Mouse (Mus musculus) hindbrain, embryonic 11.5 days (tissue): ENCODE results near the gene Tango2. TPM values are rescaled to one million over a fixed set of nuclear protein-coding genes. Genes with fewer than 3 reads are reported as not detected.

Experiments used
- ATAC-seq: fragments of 200-750 bp; cut with Nextera tagmentation; 2 replicates; pipeline ENCODE4 v1.8.0; 2017; ENCODE audit warnings: mild to moderate bottlenecking, moderate TSS enrichment, moderate library complexity; ENCODE audit not compliant: low FRiP score
- DNase-seq: peaks from one replicate; pipeline ENCODE4 v3.0.0-alpha.2; 2015; ENCODE audit warnings: low spot score
- H3K27ac ChIP-seq: fragments of 300-500 bp; sonication (generic); 2 replicates; pipeline ENCODE4 v1.5.1; 2014; ENCODE audit warnings: mild to moderate bottlenecking, low read depth, low read length
- H3K27me3 ChIP-seq: fragments of 300-500 bp; sonication (generic); 2 replicates; pipeline ENCODE4 v1.6.1; 2014; ENCODE audit warnings: mild to moderate bottlenecking, low read length, moderate library complexity, mixed read lengths; ENCODE audit not compliant: control insufficient read depth, insufficient read depth
- H3K36me3 ChIP-seq: fragments of 300-500 bp; sonication (generic); 2 replicates; pipeline ENCODE4 v1.6.1; 2014; ENCODE audit warnings: mild to moderate bottlenecking, low read length, moderate library complexity, mixed read lengths; ENCODE audit not compliant: control insufficient read depth, insufficient read depth
- H3K4me1 ChIP-seq: fragments of 300-500 bp; sonication (generic); replicated peaks from 2 replicates; pipeline ENCODE4 v1.6.1; 2014; ENCODE audit warnings: low read length, mixed read lengths; ENCODE audit not compliant: control insufficient read depth, insufficient read depth
- H3K4me2 ChIP-seq: fragments of 300-500 bp; sonication (generic); replicated peaks from 2 replicates; pipeline ENCODE4 v1.6.1; 2014; ENCODE audit warnings: mild to moderate bottlenecking, low read depth, low read length
- H3K4me3 ChIP-seq: fragments of 300-500 bp; sonication (generic); 2 replicates; pipeline ENCODE4 v1.5.1; 2014; ENCODE audit warnings: low read depth, low read length
- H3K9ac ChIP-seq: fragments of 300-500 bp; sonication (generic); 2 replicates; pipeline ENCODE4 v1.6.1; 2014; ENCODE audit warnings: low read depth, low read length
- H3K9me3 ChIP-seq: fragments of 300-500 bp; sonication (generic); 2 replicates; pipeline ENCODE4 v1.6.1; 2016; ENCODE audit warnings: low read length; ENCODE audit not compliant: control insufficient read depth
- WGBS: fragments of 180-500 bp; shearing (Covaris S2); extraction: QIAGEN DNeasy Blood & Tissue Kit; methylation state at CpG from one replicate; pipeline ENCODE4 v1.1.7; 2014; 5-methylcytosine and 5-hydroxymethylcytosine counted together
- polyA plus RNA-seq: library from polyadenylated mRNA; unstranded; fragments of >200 nt; fragmentation: Nextera tagmentation; extraction: Ambion mirVana; gene quantifications from 2 replicates; pipeline ENCODE4 v1.2.1, GENCODE M21; 2014

The Tango2 gene
- polyA plus RNA-seq, 1 experiment from 2014 or later, result 54.0 TPM

DNA sequence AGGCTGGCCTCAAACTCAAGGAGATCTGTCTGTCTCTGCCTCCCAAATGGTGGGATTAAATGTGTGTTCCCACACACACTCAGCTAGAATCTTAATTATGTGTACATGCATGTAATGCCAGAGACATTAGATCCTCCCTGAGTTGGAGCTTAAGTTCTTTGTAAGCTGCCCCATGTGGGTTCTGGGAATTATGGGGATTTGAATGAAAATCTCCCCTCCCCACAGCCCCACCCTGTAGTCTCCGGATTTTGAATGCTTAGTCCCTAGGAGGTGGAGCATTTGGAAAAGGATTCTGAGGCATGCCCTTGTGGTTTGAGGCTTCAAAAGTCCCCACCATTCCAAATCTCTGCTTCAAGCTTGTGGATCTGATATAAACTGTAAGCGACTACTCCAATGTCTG is 72.7 kb downstream of the Tango2 start:
- Histone ChIP-seq H3K27me3 (no peaks in the 10 kb centered on the region), H3K36me3 (peaks cover 41% of the 10 kb centered on the region), H3K4me3 (no peak overlapping the region), H3K9me3 (no peaks in the 10 kb centered on the region), H3K9ac (no peak overlapping the region), H3K27ac (no peak overlapping the region), H3K4me1 (no peaks in the 10 kb centered on the region), H3K4me2 (no peak overlapping the region)
- DNase-seq (no peak), ATAC-seq (no peak)
- WGBS, result 87% methylated on average over 2 of the region's 2 CpGs

GRCm38 (mm10) chr16:18268182-18268581 is 79.7 kb downstream of the Tango2 start:
- 93% methylated on average over 5 of the region's 5 CpGs for WGBS
- Histone ChIP-seq H3K27me3 (no peaks in the 10 kb centered on the region), H3K27ac (no peak overlapping the region), H3K4me2 (no peak overlapping the region), H3K9ac (no peak overlapping the region), H3K9me3 (no peaks in the 10 kb centered on the region), H3K4me3 (no peak overlapping the region), H3K4me1 (no peaks in the 10 kb centered on the region), H3K36me3 (peaks cover 23% of the 10 kb centered on the region)
- ATAC-seq, result no peak
- DNase-seq, result no peak

DNA sequence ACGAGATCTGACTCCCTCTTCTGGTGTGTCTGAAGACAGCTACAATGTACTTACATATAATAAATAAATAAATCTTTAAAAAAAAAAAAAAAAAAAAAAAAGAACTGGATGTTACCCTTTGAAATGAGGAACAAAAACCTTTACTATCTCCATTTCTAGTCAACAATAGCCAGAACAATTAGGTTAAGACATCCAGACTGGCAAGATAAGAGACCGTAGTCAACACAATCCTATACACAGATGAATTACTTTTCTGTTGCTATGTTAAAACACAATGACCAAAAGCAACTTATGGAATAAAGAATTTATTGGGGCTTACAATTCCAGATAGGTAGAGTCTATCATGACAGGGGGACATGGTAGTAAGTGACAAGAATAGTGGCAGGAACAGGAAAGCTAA is 82.9 kb downstream of the Tango2 start:
- Histone ChIP-seq H3K27ac (no peak overlapping the region), H3K36me3 (peaks cover 14% of the 10 kb centered on the region)
- no peak for ATAC-seq

DNA sequence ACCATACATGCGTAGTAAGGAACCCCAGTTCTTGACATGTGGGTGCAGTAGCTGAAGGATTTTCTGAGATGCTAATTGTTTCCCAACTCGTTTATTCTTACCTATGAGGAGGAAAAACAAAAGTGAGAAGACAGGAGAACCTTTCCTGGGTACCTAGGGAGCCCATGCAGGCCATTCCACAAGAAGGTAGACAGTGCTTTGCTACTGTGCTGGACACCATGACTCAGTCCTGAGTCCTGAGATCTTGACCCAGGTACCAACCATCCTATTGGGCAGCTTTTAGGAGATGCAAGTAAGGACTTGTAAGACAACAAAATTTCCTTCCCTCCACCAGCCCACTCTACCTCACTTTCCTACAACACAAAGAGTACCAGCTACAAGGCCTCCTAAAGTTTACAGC is 89.7 kb downstream of the Tango2 start, which contains the start of gene Gm49776:
Gene Gm49776 (minus strand): TSS at position 101 of the 400 bp plus-strand sequence.
- no peaks in the 10 kb centered on the region for H3K27me3 ChIP-seq
- H3K4me1 ChIP-seq, result no peaks in the 10 kb centered on the region
- H3K4me2 ChIP-seq, result no peak within 1 kb of the TSS
- WGBS, result 92% methylated on average over 2 of the region's 2 CpGs
- H3K9me3 ChIP-seq, result no peaks in the 10 kb centered on the region
- no peak within 1 kb of the TSS for H3K27ac ChIP-seq
- H3K36me3 ChIP-seq, result peaks cover 34% of the 10 kb centered on the region
- H3K4me3 ChIP-seq, result no peak within 1 kb of the TSS
- no peak within 1 kb of the TSS for H3K9ac ChIP-seq
- ATAC-seq (no peak), DNase-seq (no peak)

More for the DNA sequence above, 82.9 kb downstream of the Tango2 start:
- Histone ChIP-seq H3K27me3 (no peaks in the 10 kb centered on the region), H3K9me3 (no peaks in the 10 kb centered on the region), H3K4me2 (no peak overlapping the region), H3K4me1 (no peaks in the 10 kb centered on the region), H3K9ac (no peak overlapping the region), H3K4me3 (no peak overlapping the region)
- no peak for DNase-seq
- whole genome bisulfite sequencing, result 81% methylated on average over 2 of the region's 2 CpGs

DNA sequence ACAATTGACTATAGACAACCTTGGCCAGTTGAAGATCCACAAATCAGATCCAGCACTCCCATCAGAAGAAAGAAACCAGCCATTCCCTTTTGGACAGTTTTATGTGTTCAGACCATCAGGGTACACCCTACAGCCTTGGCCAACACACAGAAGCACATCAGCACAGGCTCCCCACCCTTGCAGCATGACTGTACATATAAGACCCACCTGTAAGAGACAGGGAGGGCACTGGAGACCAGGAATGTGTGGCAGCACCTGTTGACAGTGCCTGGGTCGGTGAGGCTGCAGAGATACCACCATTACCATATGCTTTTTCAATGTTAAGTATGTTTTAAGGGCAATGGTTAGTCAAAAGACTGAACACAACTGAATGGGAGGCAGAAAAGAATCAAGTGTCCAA is 94.0 kb downstream of the Tango2 start:
- peaks cover 28% of the 10 kb centered on the region; the same call in 1 of the 2 replicates for H3K36me3 ChIP-seq
- no peak overlapping the region for H3K4me3 ChIP-seq
- no peak overlapping the region for H3K4me2 ChIP-seq
- H3K4me1 ChIP-seq, result peaks cover 9% of the 10 kb centered on the region
- H3K27ac ChIP-seq, result no peak overlapping the region
- ATAC-seq (no peak), DNase-seq (no peak)
- no peaks in the 10 kb centered on the region for H3K9me3 ChIP-seq
- 94% methylated on average over 1 of the region's 1 CpGs for WGBS
- no peaks in the 10 kb centered on the region for H3K27me3 ChIP-seq
- H3K9ac ChIP-seq, result no peak overlapping the region

DNA sequence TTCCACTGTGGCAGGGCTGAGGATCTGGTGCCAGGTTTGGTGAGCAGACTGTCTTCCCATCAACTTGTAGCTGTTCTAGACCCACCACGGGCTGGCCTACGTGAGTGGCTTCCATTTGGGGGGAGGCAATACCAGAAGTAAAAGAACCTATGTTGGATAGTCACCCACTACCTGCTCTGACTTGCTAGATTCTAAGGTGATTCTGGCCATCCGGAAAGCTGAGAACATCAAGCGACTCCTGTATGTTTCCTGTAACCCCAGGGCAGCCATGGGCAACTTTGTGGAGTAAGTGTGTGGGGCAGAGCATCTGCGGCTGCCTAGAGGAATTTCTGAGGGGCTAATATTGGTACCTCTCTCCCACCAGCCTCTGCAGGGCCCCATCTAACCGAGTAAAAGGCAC is 95.2 kb downstream of the Tango2 start:
- 88% methylated on average over 6 of the region's 6 CpGs for WGBS
- Histone ChIP-seq H3K27me3 (no peaks in the 10 kb centered on the region), H3K9me3 (no peaks in the 10 kb centered on the region), H3K27ac (no peak overlapping the region), H3K4me1 (peaks cover 9% of the 10 kb centered on the region), H3K4me2 (no peak overlapping the region), H3K9ac (no peak overlapping the region), H3K4me3 (no peak overlapping the region), H3K36me3 (peaks cover 25% of the 10 kb centered on the region; the same call in 1 of the 2 replicates)
- no peak for ATAC-seq
- no peak for DNase-seq

GRCm38 (mm10) chr16:18250828-18251790 is 96.8 kb downstream of the Tango2 start:
- 77% methylated on average over 10 of the region's 10 CpGs for WGBS
- Histone ChIP-seq H3K4me2 (peak overlapping the region; percentile 80), H3K4me3 (peak overlapping the region; percentile 12; the same call in 1 of the 2 replicates), H3K27me3 (no peaks in the 10 kb centered on the region), H3K9me3 (no peaks in the 10 kb centered on the region), H3K27ac (no peak overlapping the region), H3K4me1 (peaks cover 9% of the 10 kb centered on the region), H3K36me3 (0 out of 2 replicates have a peak, but pooled peaks cover 20% of the 10 kb centered on the region), H3K9ac (no peak overlapping the region; the same call in 1 of the 2 replicates)
- ATAC-seq (no peak), DNase-seq (no peak)
